ENCODE assay signal across 8 mouse cellular contexts in the genomic region with DNA sequence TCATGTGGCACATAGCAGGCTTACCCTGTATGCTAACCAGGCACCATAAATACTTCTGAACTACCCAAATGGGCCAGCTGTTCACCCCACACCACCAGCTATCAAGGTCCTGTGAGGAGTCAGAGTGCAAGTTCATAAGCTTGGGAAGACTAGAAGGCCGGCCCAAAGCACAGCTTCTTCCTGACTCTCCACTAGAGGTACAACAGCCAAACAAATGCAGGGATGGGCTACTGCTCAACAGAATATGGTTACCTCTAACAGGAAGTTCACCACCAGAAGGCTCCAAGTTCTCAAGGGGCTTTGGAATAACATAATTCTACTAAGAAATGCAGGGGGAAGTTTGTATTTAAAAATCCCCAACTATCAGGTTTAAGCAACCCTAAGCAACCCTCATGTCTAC. TPM values are rescaled to one million over a fixed set of nuclear protein-coding genes. Genes with fewer than 3 reads are reported as not detected.
DNase-seq lines count a peak whose midpoint lies in the region; ATAC-seq and TF ChIP-seq lines count a peak whose summit lies in the region.

No protein-coding gene starts in this region.

- no peak for ATAC-seq in kidney, embryonic 16.5 days (ENCODE audit: low FRiP score, low TSS enrichment)
- no peak for ATAC-seq in hindbrain, embryonic 14.5 days (ENCODE audit: low FRiP score)
- ATAC-seq in midbrain, postnatal 0 days (ENCODE audit: low FRiP score) = no peak
- ATAC-seq in frontal cortex, adult (ENCODE audit: low TSS enrichment) = no peak

- 6% methylated on average over 1 of the region's 1 CpGs for WGBS in kidney, embryonic 16.5 days
- WGBS in hindbrain, embryonic 14.5 days = 41% methylated on average over 1 of the region's 1 CpGs
- WGBS in midbrain, postnatal 0 days = 22% methylated on average over 1 of the region's 1 CpGs

- no peaks in the 10 kb centered on the region for H3K9me3 ChIP-seq in kidney, embryonic 16.5 days (ENCODE audit: low read length)
- no peaks in the 10 kb centered on the region for H3K9me3 ChIP-seq in hindbrain, embryonic 14.5 days (ENCODE audit: control insufficient read depth, low read length)
- H3K9me3 ChIP-seq in midbrain, postnatal 0 days (ENCODE audit: low read length) = no peaks in the 10 kb centered on the region

- DNase-seq in kidney, postnatal 14 days = no peak
- DNase-seq in adipocyte (ENCODE audit: low spot score) = peak; percentile 35
- DNase-seq in hindbrain, embryonic 14.5 days (ENCODE audit: low spot score) = no peak
- DNase-seq in midbrain, postnatal 0 days (ENCODE audit: low spot score) = peak; percentile 5
- DNase-seq in urinary bladder, adult 2 months (ENCODE audit: low spot score) = no peak
- DNase-seq in embryo, embryonic 9.5 days (ENCODE audit: extremely low spot score) = no peak

- H3K36me3 ChIP-seq in kidney, embryonic 16.5 days (ENCODE audit: insufficient read depth, low read length) = peaks cover 15% of the 10 kb centered on the region
- H3K36me3 ChIP-seq in hindbrain, embryonic 14.5 days (replicated peaks; ENCODE audit: control insufficient read depth, insufficient read depth) = peaks cover 22% of the 10 kb centered on the region
- no peaks in the 10 kb centered on the region for H3K36me3 ChIP-seq in midbrain, postnatal 0 days (ENCODE audit: insufficient read depth, low read length)

- H3K4me3 ChIP-seq in kidney, embryonic 16.5 days (ENCODE audit: low read length) = peak overlapping the region; percentile 98
- H3K4me3 ChIP-seq in hindbrain, embryonic 14.5 days (replicated peaks; ENCODE audit: low read length) = peak overlapping the region; percentile 100
- peak overlapping the region; percentile 100 for H3K4me3 ChIP-seq in midbrain, postnatal 0 days (ENCODE audit: low read depth, low read length)

- H3K27ac ChIP-seq in kidney, embryonic 16.5 days (ENCODE audit: low read length) = peak overlapping the region; percentile 96
- H3K27ac ChIP-seq in hindbrain, embryonic 14.5 days = 0 out of 2 replicates have a peak overlapping the region, but pooled peaks have one; percentile 98
- no peak overlapping the region for H3K27ac ChIP-seq in midbrain, postnatal 0 days (ENCODE audit: low read depth, low read length)

- H3K27me3 ChIP-seq in kidney, embryonic 16.5 days (ENCODE audit: insufficient read depth, low read length) = no peaks in the 10 kb centered on the region
- no peaks in the 10 kb centered on the region for H3K27me3 ChIP-seq in hindbrain, embryonic 14.5 days (ENCODE audit: control insufficient read depth, insufficient read depth, low read length)
- no peaks in the 10 kb centered on the region for H3K27me3 ChIP-seq in midbrain, postnatal 0 days (ENCODE audit: insufficient read depth, low read length)

- peaks cover 34% of the 10 kb centered on the region for H3K4me1 ChIP-seq in kidney, embryonic 16.5 days (ENCODE audit: insufficient read depth, low read length)
- H3K4me1 ChIP-seq in hindbrain, embryonic 14.5 days (replicated peaks; ENCODE audit: control insufficient read depth, insufficient read depth, low read length) = peaks cover 42% of the 10 kb centered on the region
- H3K4me1 ChIP-seq in midbrain, postnatal 0 days (ENCODE audit: insufficient read depth, low read length) = peaks cover 24% of the 10 kb centered on the region

- peak overlapping the region; percentile 100 for H3K9ac ChIP-seq in kidney, embryonic 16.5 days (replicated peaks; ENCODE audit: low read length)
- H3K9ac ChIP-seq in hindbrain, embryonic 14.5 days = peak overlapping the region; percentile 100
- peak overlapping the region; percentile 6; the same call in 1 of the 2 replicates for H3K9ac ChIP-seq in midbrain, postnatal 0 days (replicated peaks; ENCODE audit: low read length, poor library complexity, severe bottlenecking)

- H3K4me2 ChIP-seq in kidney, embryonic 16.5 days (replicated peaks; ENCODE audit: low read depth, low read length) = peak overlapping the region; percentile 96
- H3K4me2 ChIP-seq in hindbrain, embryonic 14.5 days (replicated peaks) = peak overlapping the region; percentile 91
- H3K4me2 ChIP-seq in midbrain, postnatal 0 days (ENCODE audit: low read depth, low read length, poor library complexity, severe bottlenecking) = peak overlapping the region; percentile 64

- TF ChIP-seq CTCF in midbrain, postnatal 0 days (IDR thresholded peaks at IDR 0.05) = no peak

RNA-seq across cellular contexts. Expression of a gene that starts 1.6 kb away (rescaled TPM):
- polyA plus RNA-seq in kidney, embryonic 16.5 days (2015; fragmentation: Nextera tagmentation; extraction: Ambion mirVana) = 150 and 154 TPM in 2 replicates
- 73.3 and 77.4 TPM in 2 replicates for polyA plus RNA-seq in hindbrain, embryonic 14.5 days (2014; fragmentation: Nextera tagmentation; extraction: Ambion mirVana)
- 116 and 122 TPM in 2 replicates for total RNA-seq in midbrain, postnatal 0 days (2014; rRNA removed)
- 115 TPM in 2 replicates for polyA plus RNA-seq in midbrain, postnatal 0 days (2015; fragmentation: Nextera tagmentation; extraction: Ambion mirVana)
- 106 and 110 TPM in 2 replicates for polyA plus RNA-seq in urinary bladder, adult 2 months (2012; rRNA removed)

RNA-seq across cellular contexts. Expression of a gene that starts 41.2 kb away (rescaled TPM):
- 63.5 and 66.4 TPM in 2 replicates for polyA plus RNA-seq in kidney, embryonic 16.5 days (2015; fragmentation: Nextera tagmentation; extraction: Ambion mirVana)
- 4.2 and 4.4 TPM in 2 replicates for polyA plus RNA-seq in hindbrain, embryonic 14.5 days (2014; fragmentation: Nextera tagmentation; extraction: Ambion mirVana)
- 14.6 and 20.2 TPM in 2 replicates for total RNA-seq in midbrain, postnatal 0 days (2014; rRNA removed)
- 3.2 and 4.1 TPM in 2 replicates for polyA plus RNA-seq in midbrain, postnatal 0 days (2015; fragmentation: Nextera tagmentation; extraction: Ambion mirVana)
- polyA plus RNA-seq in urinary bladder, adult 2 months (2012; rRNA removed) = 16.5 and 17.3 TPM in 2 replicates

RNA-seq across cellular contexts. Expression of a gene that starts 49.7 kb away (rescaled TPM):
- 0.97 TPM in 1 of 2 replicates, not detected in the other for polyA plus RNA-seq in kidney, embryonic 16.5 days (2015; fragmentation: Nextera tagmentation; extraction: Ambion mirVana)
- polyA plus RNA-seq in hindbrain, embryonic 14.5 days (2014; fragmentation: Nextera tagmentation; extraction: Ambion mirVana) = 0.24 TPM in 1 of 2 replicates, not detected in the other
- not detected in 2 replicates for total RNA-seq in midbrain, postnatal 0 days (2014; rRNA removed)
- not detected in 2 replicates for polyA plus RNA-seq in midbrain, postnatal 0 days (2015; fragmentation: Nextera tagmentation; extraction: Ambion mirVana)
- polyA plus RNA-seq in urinary bladder, adult 2 months (2012; rRNA removed) = 1.1 and 1.6 TPM in 2 replicates

RNA-seq across cellular contexts. Expression of a gene that starts 56.9 kb away (rescaled TPM):
- polyA plus RNA-seq in kidney, embryonic 16.5 days (2015; fragmentation: Nextera tagmentation; extraction: Ambion mirVana) = 8.6 and 9.2 TPM in 2 replicates
- polyA plus RNA-seq in hindbrain, embryonic 14.5 days (2014; fragmentation: Nextera tagmentation; extraction: Ambion mirVana) = 5.0 and 5.2 TPM in 2 replicates
- 6.2 and 7.2 TPM in 2 replicates for total RNA-seq in midbrain, postnatal 0 days (2014; rRNA removed)
- polyA plus RNA-seq in midbrain, postnatal 0 days (2015; fragmentation: Nextera tagmentation; extraction: Ambion mirVana) = 6.8 and 7.8 TPM in 2 replicates
- 3.8 and 4.1 TPM in 2 replicates for polyA plus RNA-seq in urinary bladder, adult 2 months (2012; rRNA removed)

Comparison
In these comparisons a context has a peak if more than half of its experiments do, and no peak if none do; other contexts are left out.
1. H3K9ac ChIP-seq: peak in every context shown above with its lines; median percentile 100 in kidney, embryonic 16.5 days; 100 in hindbrain, embryonic 14.5 days; 6 in midbrain, postnatal 0 days.
2. DNase-seq: peak in adipocyte (single experiment) and midbrain, postnatal 0 days (single experiment); none in kidney, postnatal 14 days (single experiment), hindbrain, embryonic 14.5 days (single experiment), urinary bladder, adult 2 months (single experiment) and embryo, embryonic 9.5 days (single experiment).
3. Peak in every context shown above with its lines, with median percentiles within 50 percentile points of each other: H3K4me2 ChIP-seq and H3K4me3 ChIP-seq.